Mouse (Mus musculus): ENCODE results near the gene Grrp1. TPM values are rescaled to one million over a fixed set of nuclear protein-coding genes. Genes with fewer than 3 reads are reported as not detected.
"Not testable (repeated sequence)": the region's sequence is repeated elsewhere in the genome, so short reads cannot be mapped to it uniquely, and the experiment has no call there.

The Grrp1 gene
- total RNA-seq, 2 experiments from 2014 or later, result 2.2 to 3.8 TPM

GRCm38 (mm10) chr4:134271979-134272378, 18.1 kb upstream of the Grrp1 start:
- no peak for DNase-seq (ENCODE audit: low spot score in 2 of 2)

GRCm38 (mm10) chr4:134269622-134270021, 15.7 kb upstream of the Grrp1 start:
- not testable (repeated sequence) for DNase-seq (ENCODE audit: low spot score in 2 of 2)

- DNase-seq (ENCODE audit: low spot score in 2 of 2), result no peak
Measured at GRCm38 (mm10) chr4:134268102-134268655, 14.3 kb upstream of the Grrp1 start.

DNA sequence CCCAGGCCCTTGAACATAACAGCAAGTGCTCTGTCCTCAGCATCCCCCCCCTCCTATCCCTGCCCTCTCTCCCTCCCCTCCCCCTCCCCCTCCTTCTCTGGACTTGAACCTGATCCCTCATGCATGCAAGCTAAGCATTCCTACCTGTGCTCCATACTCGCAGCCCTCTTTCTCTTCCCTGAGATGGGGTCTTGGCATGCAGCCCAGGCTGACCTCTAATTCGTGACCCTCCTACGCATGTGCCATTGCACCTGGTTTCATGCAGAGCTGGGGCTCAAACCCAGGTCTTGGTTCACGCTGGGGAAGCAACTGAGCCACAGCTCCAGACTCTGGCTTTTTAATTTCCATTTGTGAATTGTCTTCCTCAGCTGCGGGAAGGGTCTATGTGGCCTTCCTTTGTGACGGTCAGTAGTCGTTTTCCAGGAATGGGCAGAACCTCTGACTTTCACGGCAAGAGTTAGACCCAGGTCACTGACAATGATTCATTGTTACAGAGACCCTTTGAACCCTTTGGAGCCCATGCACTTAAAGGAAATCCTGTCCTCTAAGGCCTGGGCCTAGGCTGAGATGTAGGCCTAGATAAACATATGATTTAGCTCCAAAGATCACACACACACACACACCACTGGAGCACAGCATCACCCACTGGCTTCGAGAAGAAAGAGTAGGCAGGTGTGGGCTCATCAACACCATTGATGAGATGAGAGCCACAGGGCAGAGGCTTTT, 12.1 kb upstream of the Grrp1 start:
- no peak for DNase-seq (ENCODE audit: low spot score in 2 of 2)

GRCm38 (mm10) chr4:134263191-134263590, 9.3 kb upstream of the Grrp1 start:
- DNase-seq (ENCODE audit: low spot score in 2 of 2), result peak; percentile 45 to 67

- no peak for DNase-seq (ENCODE audit: low spot score in 2 of 2)
Measured at GRCm38 (mm10) chr4:134258354-134258753, 4.4 kb upstream of the Grrp1 start.

DNA sequence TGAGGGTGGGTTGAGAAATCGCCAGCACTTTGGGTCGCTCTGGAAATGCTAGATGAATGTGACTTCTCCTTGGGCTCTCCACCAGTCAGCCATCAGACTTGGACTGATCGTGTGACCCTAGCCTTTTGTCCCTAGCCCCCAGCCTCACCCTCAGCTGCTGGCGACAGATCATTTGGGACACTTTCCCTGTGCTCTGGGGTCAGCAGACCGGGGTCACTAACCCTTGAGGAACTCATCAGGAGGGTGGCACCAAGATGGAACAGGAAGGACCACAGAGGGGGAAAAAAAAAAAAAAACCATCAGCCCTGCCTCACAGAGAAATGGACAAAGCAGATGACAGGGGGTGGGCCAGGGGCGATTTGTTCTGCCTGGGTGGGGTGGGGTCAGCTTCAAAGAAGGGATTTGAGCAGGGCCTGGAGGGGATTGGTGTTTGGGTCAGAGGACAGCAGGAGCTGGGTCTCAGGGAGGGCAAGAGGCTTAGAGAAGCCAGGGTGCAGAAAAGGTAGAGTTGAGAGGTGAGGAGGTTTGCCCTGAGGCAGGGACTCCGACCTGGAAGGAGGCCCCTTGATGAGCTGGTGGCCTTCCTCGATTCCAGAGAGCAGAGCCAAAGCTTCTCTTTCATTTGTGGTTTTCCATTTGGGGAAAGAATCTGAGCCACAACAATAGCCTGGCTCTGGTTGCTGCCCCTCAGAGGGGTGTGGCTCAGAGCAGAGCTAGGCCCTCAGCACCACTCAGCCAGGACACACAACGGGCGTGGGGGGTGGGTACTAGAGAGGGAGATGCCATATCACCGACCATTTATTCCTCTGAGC, 3.5 kb upstream of the Grrp1 start:
- no peak for DNase-seq (ENCODE audit: low spot score in 2 of 2)

GRCm38 (mm10) chr4:134256407-134257197, 2.7 kb upstream of the Grrp1 start:
- no peak for DNase-seq (ENCODE audit: low spot score in 2 of 2)

- no peak for DNase-seq (ENCODE audit: low spot score in 2 of 2)
Measured at GRCm38 (mm10) chr4:134255854-134256253, 1.9 kb upstream of the Grrp1 start.

DNA sequence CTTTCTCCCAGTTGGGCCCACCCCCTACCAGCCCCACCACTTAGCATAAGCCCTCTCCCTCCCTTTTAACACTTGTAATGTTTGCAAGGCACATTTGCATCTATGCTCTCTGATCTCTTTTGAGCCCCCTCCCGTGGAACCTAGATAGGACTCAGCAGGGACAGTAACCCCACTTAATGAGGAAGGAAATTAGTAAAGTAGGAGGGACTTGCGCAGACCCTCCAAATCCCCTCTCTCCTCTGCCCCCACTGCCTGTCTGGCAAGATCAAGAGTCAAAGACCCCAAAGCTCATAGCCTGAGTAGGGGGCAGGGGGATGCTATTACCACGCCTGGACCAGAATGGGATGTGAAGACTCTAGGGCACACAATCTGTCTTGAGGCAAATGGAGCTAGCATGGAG, 929 bp upstream of the Grrp1 start:
- DNase-seq (ENCODE audit: low spot score in 2 of 2), result no peak

GRCm38 (mm10) chr4:134252911-134253721, 790 bp downstream of the Grrp1 start:
- no peak for DNase-seq (ENCODE audit: low spot score in 2 of 2)

DNA sequence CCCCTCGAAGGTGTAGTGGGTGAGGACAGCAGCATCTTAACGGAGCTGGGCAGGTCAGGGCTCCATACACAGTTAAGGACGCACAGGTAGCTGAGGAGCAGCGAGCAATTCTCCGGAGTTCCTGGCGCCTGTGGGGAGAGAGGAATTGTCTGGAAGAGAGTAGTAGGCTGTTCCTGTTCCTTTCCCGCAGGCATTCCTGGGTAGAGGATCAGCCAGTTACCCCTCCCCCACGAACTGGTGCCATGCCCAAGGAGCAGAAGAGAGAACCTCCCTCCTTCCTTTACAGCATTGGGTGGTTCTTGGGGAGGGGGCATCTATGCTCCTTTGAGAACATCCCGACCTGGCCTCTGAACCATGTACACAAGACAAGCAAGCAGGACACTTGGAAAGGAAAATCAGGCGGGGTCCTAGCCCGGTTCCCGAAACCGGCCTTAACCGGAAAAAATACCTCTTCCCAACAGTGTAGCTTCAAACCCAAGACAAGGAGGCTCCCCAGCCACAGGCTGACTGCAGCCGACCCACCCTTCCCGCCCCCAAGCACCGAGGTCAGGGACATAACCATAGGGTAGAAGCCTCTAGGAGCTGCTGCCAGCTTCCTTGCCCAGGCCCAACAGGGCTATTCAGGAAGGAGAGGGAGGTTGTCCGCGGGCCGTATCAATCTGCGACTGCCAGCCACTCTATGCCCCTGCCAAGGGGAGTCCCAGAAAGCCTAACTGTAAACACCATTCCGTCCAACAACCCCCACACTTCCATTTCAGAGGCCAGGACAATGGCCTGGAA, 1.6 kb downstream of the Grrp1 start:
- DNase-seq (ENCODE audit: low spot score in 2 of 2), result no peak

GRCm38 (mm10) chr4:134251241-134252130, 2.4 kb downstream of the Grrp1 start:
- DNase-seq (ENCODE audit: low spot score in 2 of 2), result peak; percentile 31 to 62

DNA sequence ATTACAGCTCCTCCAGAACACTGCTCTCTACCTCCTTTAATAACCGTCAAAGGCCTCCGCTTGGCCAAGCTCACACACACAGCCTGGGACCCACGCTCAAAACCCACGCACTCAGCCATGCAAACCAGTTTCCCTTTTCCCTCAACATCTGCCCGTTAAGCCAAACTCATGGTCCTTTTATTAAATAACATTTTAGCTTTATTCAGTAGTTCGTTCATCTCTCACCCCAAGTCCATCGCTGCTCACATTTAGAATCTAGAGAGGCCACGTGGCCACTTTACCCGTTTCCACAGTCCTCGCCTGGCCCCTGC, 3.0 kb downstream of the Grrp1 start:
- peak in 1 of 2 experiments; percentile 49 for DNase-seq (ENCODE audit: low spot score in 2 of 2)

GRCm38 (mm10) chr4:134250116-134250929, 3.6 kb downstream of the Grrp1 start:
- DNase-seq (ENCODE audit: low spot score in 2 of 2), result no peak

- peak; percentile 74 to 76 for DNase-seq (ENCODE audit: low spot score in 2 of 2)
Measured at GRCm38 (mm10) chr4:134249651-134250050, 4.3 kb downstream of the Grrp1 start.

GRCm38 (mm10) chr4:134246719-134247258, 7.1 kb downstream of the Grrp1 start, which contains the start of gene Gm30191:
Gene Gm30191, plus strand, starts transcription at chr4:134246935.
- DNase-seq (ENCODE audit: low spot score in 2 of 2), result no peak

- DNase-seq (ENCODE audit: low spot score in 2 of 2), result no peak
Measured at GRCm38 (mm10) chr4:134246256-134246655, 7.7 kb downstream of the Grrp1 start.

Data from left cerebral cortex, adult 18-20 months (tissue).